Mouse (Mus musculus): ENCODE measurements around the gene Has3. TPM values are rescaled to one million over a fixed set of nuclear protein-coding genes. Genes with fewer than 3 reads are reported as not detected.
A peak's percentile ranks its signal among the peaks of the same experiment; 100 is the strongest.

The Has3 gene
- polyA plus RNA-seq (2016; fragmentation: Nextera tagmentation; extraction: Ambion mirVana), result 0.11 and 0.14 TPM in 2 replicates

GRCm38 (mm10) chr8:106870051-106870450 is at the start of gene Has3:
Gene Has3 (plus strand): TSS chr8:106870242.
- Histone ChIP-seq H3K27ac (ENCODE audit: poor library complexity, severe bottlenecking) (no peak within 1 kb of the TSS), H3K36me3 (peaks cover 13% of the 10 kb centered on the region), H3K4me2 (peak within 1 kb of the TSS; percentile 98), H3K4me1 (replicated peaks) (peaks cover 27% of the 10 kb centered on the region), H3K9ac (peak within 1 kb of the TSS; percentile 71), H3K9me3 (replicated peaks) (no peaks in the 10 kb centered on the region), H3K4me3 (peak within 1 kb of the TSS; percentile 60), H3K27me3 (replicated peaks) (peaks cover 46% of the 10 kb centered on the region)
- under 1% methylated on average over 18 of the region's 18 CpGs for WGBS
- ATAC-seq (ENCODE audit: insufficient number of reproducible peaks, low FRiP score), result no peak

GRCm38 (mm10) chr8:106820553-106821515 is 49.2 kb upstream of the Has3 start:
- no peak overlapping the region for H3K9ac ChIP-seq
- H3K4me3 ChIP-seq, result no peak overlapping the region
- no peaks in the 10 kb centered on the region for H3K27me3 ChIP-seq (replicated peaks)
- H3K27ac ChIP-seq (ENCODE audit: poor library complexity, severe bottlenecking), result no peak overlapping the region
- peaks cover 17% of the 10 kb centered on the region for H3K4me1 ChIP-seq (replicated peaks)
- 0 out of 2 replicates have a peak, but pooled peaks cover 8% of the 10 kb centered on the region for H3K36me3 ChIP-seq
- no peak overlapping the region for H3K4me2 ChIP-seq
- no peaks in the 10 kb centered on the region for H3K9me3 ChIP-seq (replicated peaks)
- ATAC-seq (ENCODE audit: insufficient number of reproducible peaks, low FRiP score), result no peak
- 66% methylated on average over 14 of the region's 14 CpGs for WGBS

DNA sequence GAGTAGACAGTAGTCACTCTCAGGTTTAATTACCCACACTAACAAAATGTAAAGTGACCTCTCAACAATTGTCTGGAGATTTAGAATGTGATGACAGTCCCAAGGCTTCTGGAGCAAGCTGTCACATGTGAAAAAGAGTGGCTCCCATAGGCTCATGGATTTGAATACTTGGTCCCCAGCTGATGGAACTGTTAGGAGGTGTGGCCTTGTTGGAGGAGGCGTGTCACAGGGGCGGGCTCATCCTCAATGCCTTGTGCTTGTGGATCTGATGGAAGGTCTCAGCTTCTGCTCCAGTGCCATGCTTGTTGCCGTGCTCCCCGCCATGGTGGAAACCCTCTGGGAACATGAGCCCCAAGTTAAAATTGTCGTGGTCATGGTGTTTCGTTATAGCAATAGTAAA is 41.1 kb upstream of the Has3 start:
- no peak overlapping the region for H3K4me3 ChIP-seq
- no peaks in the 10 kb centered on the region for H3K4me1 ChIP-seq (replicated peaks)
- H3K27me3 ChIP-seq (replicated peaks), result no peaks in the 10 kb centered on the region
- no peak overlapping the region for H3K9ac ChIP-seq
- ATAC-seq (ENCODE audit: insufficient number of reproducible peaks, low FRiP score), result no peak
- WGBS, result 84% methylated on average over 6 of the region's 6 CpGs
- no peaks in the 10 kb centered on the region for H3K9me3 ChIP-seq (replicated peaks)
- H3K27ac ChIP-seq (ENCODE audit: poor library complexity, severe bottlenecking), result no peak overlapping the region
- H3K36me3 ChIP-seq, result no peaks in the 10 kb centered on the region
- H3K4me2 ChIP-seq, result no peak overlapping the region

GRCm38 (mm10) chr8:106829526-106830045 is 40.5 kb upstream of the Has3 start:
- Histone ChIP-seq H3K4me3 (no peak overlapping the region), H3K4me1 (replicated peaks) (peaks cover 2% of the 10 kb centered on the region), H3K4me2 (no peak overlapping the region), H3K27me3 (replicated peaks) (no peaks in the 10 kb centered on the region), H3K9ac (no peak overlapping the region), H3K27ac (ENCODE audit: poor library complexity, severe bottlenecking) (no peak overlapping the region), H3K9me3 (replicated peaks) (no peaks in the 10 kb centered on the region), H3K36me3 (no peaks in the 10 kb centered on the region)
- no peak for ATAC-seq (ENCODE audit: insufficient number of reproducible peaks, low FRiP score)
- WGBS, result 78% methylated on average over 5 of the region's 5 CpGs

DNA sequence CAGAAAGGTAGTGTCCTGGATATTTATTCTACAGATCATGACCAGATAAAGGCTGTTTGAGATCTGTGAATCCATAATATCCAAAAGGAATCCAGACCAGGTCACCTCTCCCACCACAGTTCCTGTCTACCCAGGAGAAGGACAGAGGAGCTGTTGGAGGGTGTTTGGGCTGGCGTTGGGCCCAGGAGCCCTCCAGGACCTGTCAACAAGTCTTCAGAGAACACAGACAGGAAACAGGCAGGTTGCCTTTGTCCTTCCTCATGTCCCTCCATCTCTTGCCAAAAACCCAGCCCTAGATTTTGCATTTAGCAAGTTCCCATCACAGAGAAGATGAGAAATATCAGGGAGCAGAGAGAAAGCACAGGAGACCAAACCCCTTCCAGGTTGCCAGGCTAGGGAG is 35.1 kb upstream of the Has3 start:
- peak; percentile 61; the same call in 1 of the 2 replicates for ATAC-seq (ENCODE audit: insufficient number of reproducible peaks, low FRiP score)
- H3K4me2 ChIP-seq, result no peak overlapping the region
- peaks cover 29% of the 10 kb centered on the region for H3K4me1 ChIP-seq (replicated peaks)

DNA sequence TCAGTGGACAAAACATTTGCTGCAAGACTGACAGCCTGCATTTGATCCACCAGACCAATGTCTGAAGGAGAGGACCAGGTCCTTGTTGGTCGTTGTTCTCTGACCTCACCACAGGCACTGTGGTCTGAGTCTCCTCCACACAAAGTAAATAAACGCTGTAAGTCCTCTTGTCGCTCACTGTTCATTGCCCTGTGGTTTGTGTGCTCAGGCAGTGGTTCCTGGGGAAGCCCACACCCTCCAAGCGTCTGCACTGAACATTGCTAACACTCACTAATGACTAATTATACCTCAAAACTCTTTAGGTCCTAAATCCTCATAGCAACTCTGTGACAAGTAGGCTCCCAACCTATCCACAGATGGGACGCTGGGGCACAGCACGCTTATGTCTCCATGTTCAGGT is 33.5 kb upstream of the Has3 start:
- no peak for ATAC-seq (ENCODE audit: insufficient number of reproducible peaks, low FRiP score)
- H3K27me3 ChIP-seq (replicated peaks), result no peaks in the 10 kb centered on the region
- H3K9ac ChIP-seq, result no peak overlapping the region
- no peak overlapping the region for H3K4me3 ChIP-seq
- peaks cover 34% of the 10 kb centered on the region for H3K4me1 ChIP-seq (replicated peaks)
- no peak overlapping the region for H3K4me2 ChIP-seq
- no peak overlapping the region for H3K27ac ChIP-seq (ENCODE audit: poor library complexity, severe bottlenecking)
- WGBS, result 80% methylated on average over 6 of the region's 6 CpGs
- no peaks in the 10 kb centered on the region for H3K9me3 ChIP-seq (replicated peaks)
- H3K36me3 ChIP-seq, result no peaks in the 10 kb centered on the region

More for the DNA sequence above, 35.1 kb upstream of the Has3 start:
- H3K27ac ChIP-seq (ENCODE audit: poor library complexity, severe bottlenecking), result peak overlapping the region; percentile 73
- H3K9me3 ChIP-seq (replicated peaks), result no peaks in the 10 kb centered on the region
- no peaks in the 10 kb centered on the region for H3K27me3 ChIP-seq (replicated peaks)
- H3K9ac ChIP-seq, result no peak overlapping the region
- no peaks in the 10 kb centered on the region for H3K36me3 ChIP-seq
- no peak overlapping the region for H3K4me3 ChIP-seq
- 19% methylated on average over 1 of the region's 1 CpGs for WGBS

DNA sequence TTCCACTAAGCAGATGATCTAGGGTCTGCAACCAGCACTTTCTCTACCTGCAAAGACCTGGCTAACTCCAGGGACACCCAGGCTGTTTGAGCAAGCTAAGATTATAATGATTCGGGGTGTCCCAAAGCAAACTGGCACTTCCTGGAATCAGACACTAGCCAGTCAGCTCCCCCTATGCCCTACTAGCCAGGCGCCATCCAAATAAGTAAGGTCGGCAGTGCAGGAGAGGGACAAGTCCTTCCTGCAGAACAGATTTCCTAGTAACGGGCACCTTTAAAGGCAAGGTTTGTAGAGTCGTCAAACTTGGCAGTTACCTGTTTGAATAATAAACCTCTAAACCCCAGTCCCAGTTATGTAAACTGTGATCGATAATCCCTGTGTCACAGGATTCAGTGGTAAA is 31.2 kb upstream of the Has3 start:
- H3K27ac ChIP-seq (ENCODE audit: poor library complexity, severe bottlenecking), result peak overlapping the region; percentile 96
- peaks cover 34% of the 10 kb centered on the region for H3K4me1 ChIP-seq (replicated peaks)
- no peaks in the 10 kb centered on the region; the same call in 1 of the 2 replicates for H3K9me3 ChIP-seq (replicated peaks)
- 61% methylated on average over 6 of the region's 6 CpGs for WGBS
- H3K36me3 ChIP-seq, result peaks cover 3% of the 10 kb centered on the region; the same call in 1 of the 2 replicates
- H3K27me3 ChIP-seq (replicated peaks), result no peaks in the 10 kb centered on the region
- peak overlapping the region; percentile 51 for H3K9ac ChIP-seq
- peak overlapping the region; percentile 50 for H3K4me2 ChIP-seq
- no peak for ATAC-seq (ENCODE audit: insufficient number of reproducible peaks, low FRiP score)
- no peak overlapping the region for H3K4me3 ChIP-seq

- Histone ChIP-seq H3K4me2 (peak overlapping the region; percentile 50), H3K4me3 (no peak overlapping the region), H3K9me3 (replicated peaks) (no peaks in the 10 kb centered on the region; the same call in 1 of the 2 replicates), H3K36me3 (peaks cover 5% of the 10 kb centered on the region; the same call in 1 of the 2 replicates), H3K27me3 (replicated peaks) (no peaks in the 10 kb centered on the region), H3K4me1 (replicated peaks) (peaks cover 34% of the 10 kb centered on the region), H3K27ac (ENCODE audit: poor library complexity, severe bottlenecking) (peak overlapping the region; percentile 96), H3K9ac (peak overlapping the region; percentile 51)
- WGBS, result 35% methylated on average over 11 of the region's 11 CpGs
- ATAC-seq (ENCODE audit: insufficient number of reproducible peaks, low FRiP score), result peak; percentile 66; the same call in 1 of the 2 replicates
Observed at GRCm38 (mm10) chr8:106839209-106840001, 30.6 kb upstream of the Has3 start.

DNA sequence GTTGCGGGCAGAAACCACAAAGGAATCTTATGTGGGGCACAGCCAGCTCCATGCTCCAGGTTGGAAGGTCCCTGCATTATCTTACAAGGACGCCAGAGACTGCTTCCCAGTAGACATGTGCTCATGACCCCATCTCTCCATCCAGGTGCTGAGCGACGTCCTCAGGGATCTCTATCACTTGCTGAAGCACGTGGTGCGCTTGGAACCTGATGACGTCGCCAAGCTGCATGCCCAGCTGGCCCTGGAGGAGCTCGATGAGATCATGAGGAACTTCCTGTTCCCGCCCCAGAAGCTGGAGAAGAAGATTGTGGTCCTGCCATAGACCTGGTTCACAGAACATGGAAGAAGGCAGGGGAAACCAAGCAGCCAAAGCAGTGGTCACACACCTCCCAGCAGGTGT is 20.0 kb upstream of the Has3 start:
- no peak for ATAC-seq (ENCODE audit: insufficient number of reproducible peaks, low FRiP score)
- Histone ChIP-seq H3K36me3 (no peaks in the 10 kb centered on the region), H3K9ac (no peak overlapping the region)

GRCm38 (mm10) chr8:106854534-106855241 is 15.4 kb upstream of the Has3 start:
- Histone ChIP-seq H3K4me1 (replicated peaks) (peaks cover 15% of the 10 kb centered on the region), H3K9ac (no peak overlapping the region), H3K4me2 (no peak overlapping the region), H3K4me3 (no peak overlapping the region), H3K27me3 (replicated peaks) (no peaks in the 10 kb centered on the region), H3K36me3 (no peaks in the 10 kb centered on the region), H3K9me3 (replicated peaks) (no peaks in the 10 kb centered on the region), H3K27ac (ENCODE audit: poor library complexity, severe bottlenecking) (peak overlapping the region; percentile 18; the same call in 1 of the 2 replicates)
- no peak for ATAC-seq (ENCODE audit: insufficient number of reproducible peaks, low FRiP score)
- 32% methylated on average over 8 of the region's 8 CpGs for WGBS

More for the DNA sequence above, 20.0 kb upstream of the Has3 start:
- Histone ChIP-seq H3K27me3 (replicated peaks) (no peaks in the 10 kb centered on the region), H3K4me2 (no peak overlapping the region), H3K9me3 (replicated peaks) (no peaks in the 10 kb centered on the region), H3K27ac (ENCODE audit: poor library complexity, severe bottlenecking) (no peak overlapping the region), H3K4me1 (replicated peaks) (peaks cover 11% of the 10 kb centered on the region), H3K4me3 (no peak overlapping the region)
- WGBS, result 69% methylated on average over 10 of the region's 10 CpGs

All from heart, embryonic 12.5 days (tissue).